Mouse (Mus musculus): ENCODE results near the gene Tsg101. TPM values are rescaled to one million over a fixed set of nuclear protein-coding genes. Genes with fewer than 3 reads are reported as not detected.

The Tsg101 gene
- polyA plus RNA-seq, 1 experiment = 70.8 TPM

GRCm38 (mm10) chr7:46855866-46856560 lies 63.8 kb downstream of the Tsg101 start:
- H3ac ChIP-seq (ENCODE audit: control insufficient read depth, insufficient read length, low read depth) = no peak overlapping the region
- no peaks in the 10 kb centered on the region for H3K27me3 ChIP-seq (ENCODE audit: control insufficient read depth, insufficient read depth, insufficient read length)
- TF ChIP-seq MYOD1 (IDR thresholded peaks at IDR 0.05; ENCODE audit: control insufficient read depth, insufficient read length, low read depth) = no peak
- TF ChIP-seq USF1 (IDR thresholded peaks at IDR 0.05; ENCODE audit: low read depth) = no peak
- TF ChIP-seq FOSL1 (IDR thresholded peaks at IDR 0.05; ENCODE audit: insufficient read depth, low read length, poor library complexity, severe bottlenecking) = no peak
- no peak for TF ChIP-seq MAX (IDR thresholded peaks at IDR 0.05)
- TF ChIP-seq CTCF (IDR thresholded peaks at IDR 0.05; ENCODE audit: control insufficient read depth, insufficient read depth, insufficient read length) = no peak
- TF ChIP-seq CEBPB (IDR thresholded peaks at IDR 0.05; ENCODE audit: low read depth) = no peak
- TF ChIP-seq MYOG (IDR thresholded peaks at IDR 0.05; ENCODE audit: control insufficient read depth, extremely low read depth, insufficient read length) = no peak
- H3K79me3 ChIP-seq (ENCODE audit: low read depth) = peaks cover 1% of the 10 kb centered on the region
- peaks cover 46% of the 10 kb centered on the region for H3K36me3 ChIP-seq (ENCODE audit: control insufficient read depth, insufficient read depth)
- H3K4me3 ChIP-seq (ENCODE audit: insufficient read depth, poor library complexity, severe bottlenecking) = no peak overlapping the region
- peaks cover 10% of the 10 kb centered on the region for H3K79me2 ChIP-seq (ENCODE audit: control insufficient read depth, insufficient read depth)

- H3K27me3 ChIP-seq (ENCODE audit: control insufficient read depth, insufficient read depth, insufficient read length) = no peaks in the 10 kb centered on the region
- peaks cover 29% of the 10 kb centered on the region for H3K79me2 ChIP-seq (ENCODE audit: control insufficient read depth, insufficient read depth)
- H3ac ChIP-seq (ENCODE audit: control insufficient read depth, insufficient read length, low read depth) = no peak overlapping the region
- TF ChIP-seq FOSL1 (IDR thresholded peaks at IDR 0.05; ENCODE audit: insufficient read depth, low read length, poor library complexity, severe bottlenecking) = no peak
- TF ChIP-seq CTCF (IDR thresholded peaks at IDR 0.05; ENCODE audit: control insufficient read depth, insufficient read depth, insufficient read length) = no peak
- TF ChIP-seq MYOD1 (IDR thresholded peaks at IDR 0.05; ENCODE audit: control insufficient read depth, insufficient read length, low read depth) = no peak
- TF ChIP-seq MYOG (IDR thresholded peaks at IDR 0.05; ENCODE audit: control insufficient read depth, extremely low read depth, insufficient read length) = no peak
- no peak for TF ChIP-seq USF1 (IDR thresholded peaks at IDR 0.05; ENCODE audit: low read depth)
- no peak for TF ChIP-seq CEBPB (IDR thresholded peaks at IDR 0.05; ENCODE audit: low read depth)
- TF ChIP-seq MAX (IDR thresholded peaks at IDR 0.05) = no peak
- peaks cover 71% of the 10 kb centered on the region for H3K36me3 ChIP-seq (ENCODE audit: control insufficient read depth, insufficient read depth)
- H3K79me3 ChIP-seq (ENCODE audit: low read depth) = peaks cover 5% of the 10 kb centered on the region
- no peak overlapping the region for H3K4me3 ChIP-seq (ENCODE audit: insufficient read depth, poor library complexity, severe bottlenecking)
These were observed 66.4 kb downstream of the Tsg101 start for GRCm38 (mm10) chr7:46853365-46853764.

- Histone ChIP-seq H3K27me3 (ENCODE audit: control insufficient read depth, insufficient read depth, insufficient read length) (no peaks in the 10 kb centered on the region), H3K79me2 (ENCODE audit: control insufficient read depth, insufficient read depth) (peaks cover 36% of the 10 kb centered on the region), H3K36me3 (ENCODE audit: control insufficient read depth, insufficient read depth) (peaks cover 78% of the 10 kb centered on the region), H3ac (ENCODE audit: control insufficient read depth, insufficient read length, low read depth) (no peak overlapping the region), H3K79me3 (ENCODE audit: low read depth) (peaks cover 12% of the 10 kb centered on the region), H3K4me3 (ENCODE audit: insufficient read depth, poor library complexity, severe bottlenecking) (no peak overlapping the region)
- TF ChIP-seq MYOG (IDR thresholded peaks at IDR 0.05; ENCODE audit: control insufficient read depth, extremely low read depth, insufficient read length) (no peak), MAX (IDR thresholded peaks at IDR 0.05) (no peak), CEBPB (IDR thresholded peaks at IDR 0.05; ENCODE audit: low read depth) (no peak), CTCF (IDR thresholded peaks at IDR 0.05; ENCODE audit: control insufficient read depth, insufficient read depth, insufficient read length) (no peak), USF1 (IDR thresholded peaks at IDR 0.05; ENCODE audit: low read depth) (no peak)
These were observed 67.1 kb downstream of the Tsg101 start for GRCm38 (mm10) chr7:46852666-46853065.

- Histone ChIP-seq H3K79me2 (ENCODE audit: control insufficient read depth, insufficient read depth) (peaks cover 52% of the 10 kb centered on the region), H3K36me3 (ENCODE audit: control insufficient read depth, insufficient read depth) (peaks cover 81% of the 10 kb centered on the region), H3K27me3 (ENCODE audit: control insufficient read depth, insufficient read depth, insufficient read length) (no peaks in the 10 kb centered on the region), H3K4me3 (ENCODE audit: insufficient read depth, poor library complexity, severe bottlenecking) (no peak overlapping the region), H3ac (ENCODE audit: control insufficient read depth, insufficient read length, low read depth) (no peak overlapping the region), H3K79me3 (ENCODE audit: low read depth) (peaks cover 28% of the 10 kb centered on the region)
- TF ChIP-seq MYOG (IDR thresholded peaks at IDR 0.05; ENCODE audit: control insufficient read depth, extremely low read depth, insufficient read length) (no peak), MYOD1 (IDR thresholded peaks at IDR 0.05; ENCODE audit: control insufficient read depth, insufficient read length, low read depth) (no peak), CEBPB (IDR thresholded peaks at IDR 0.05; ENCODE audit: low read depth) (no peak), USF1 (IDR thresholded peaks at IDR 0.05; ENCODE audit: low read depth) (no peak), FOSL1 (IDR thresholded peaks at IDR 0.05; ENCODE audit: insufficient read depth, low read length, poor library complexity, severe bottlenecking) (no peak), CTCF (IDR thresholded peaks at IDR 0.05; ENCODE audit: control insufficient read depth, insufficient read depth, insufficient read length) (no peak), MAX (IDR thresholded peaks at IDR 0.05) (no peak)
These were observed 68.7 kb downstream of the Tsg101 start for GRCm38 (mm10) chr7:46851026-46851425.

- peaks cover 62% of the 10 kb centered on the region for H3K79me2 ChIP-seq (ENCODE audit: control insufficient read depth, insufficient read depth)
- no peak overlapping the region for H3K4me3 ChIP-seq (ENCODE audit: insufficient read depth, poor library complexity, severe bottlenecking)
- no peaks in the 10 kb centered on the region for H3K27me3 ChIP-seq (ENCODE audit: control insufficient read depth, insufficient read depth, insufficient read length)
- H3K79me3 ChIP-seq (ENCODE audit: low read depth) = peaks cover 31% of the 10 kb centered on the region
- TF ChIP-seq MAX (IDR thresholded peaks at IDR 0.05) (no peak), FOSL1 (IDR thresholded peaks at IDR 0.05; ENCODE audit: insufficient read depth, low read length, poor library complexity, severe bottlenecking) (no peak), CEBPB (IDR thresholded peaks at IDR 0.05; ENCODE audit: low read depth) (no peak), MYOD1 (IDR thresholded peaks at IDR 0.05; ENCODE audit: control insufficient read depth, insufficient read length, low read depth) (no peak), USF1 (IDR thresholded peaks at IDR 0.05; ENCODE audit: low read depth) (no peak), MYOG (IDR thresholded peaks at IDR 0.05; ENCODE audit: control insufficient read depth, extremely low read depth, insufficient read length) (no peak), CTCF (IDR thresholded peaks at IDR 0.05; ENCODE audit: control insufficient read depth, insufficient read depth, insufficient read length) (no peak)
- H3ac ChIP-seq (ENCODE audit: control insufficient read depth, insufficient read length, low read depth) = no peak overlapping the region
- peaks cover 68% of the 10 kb centered on the region for H3K36me3 ChIP-seq (ENCODE audit: control insufficient read depth, insufficient read depth)
These were observed 70.5 kb downstream of the Tsg101 start for GRCm38 (mm10) chr7:46849287-46849686.
